Mouse (Mus musculus) ovary, postnatal 10 days (tissue): ENCODE results near the gene Trim27.

Experiments used
- DNase-seq: peaks from one replicate; pipeline ENCODE4 v3.0.0; 2022; ENCODE audit warnings: low spot score

The Trim27 gene

GRCm38 (mm10) chr13:21179367-21179723 lies at the start of gene Trim27:
Gene Trim27 (plus strand): TSS chr13:21179445.
- no peak for DNase-seq

- no peak for DNase-seq
Observed at GRCm38 (mm10) chr13:21142421-21142820, 36.8 kb upstream of the Trim27 start.

GRCm38 (mm10) chr13:21145767-21146166 lies 33.5 kb upstream of the Trim27 start, which contains the start of gene Olfr1368:
Gene Olfr1368 (minus strand): TSS chr13:21145867.
- no peak for DNase-seq

GRCm38 (mm10) chr13:21155888-21156287 lies 23.4 kb upstream of the Trim27 start:
- no peak for DNase-seq

- no peak for DNase-seq
Observed at GRCm38 (mm10) chr13:21158071-21158470, 21.2 kb upstream of the Trim27 start.

- DNase-seq: peak; percentile 75
Observed at GRCm38 (mm10) chr13:21158785-21159474, 20.3 kb upstream of the Trim27 start.

- no peak for DNase-seq
Observed at GRCm38 (mm10) chr13:21159475-21159819, 19.8 kb upstream of the Trim27 start.

- no peak for DNase-seq
Observed at GRCm38 (mm10) chr13:21160041-21160511, 19.2 kb upstream of the Trim27 start.

- DNase-seq: peak; percentile 99
Observed at GRCm38 (mm10) chr13:21160657-21161590, 18.3 kb upstream of the Trim27 start.

GRCm38 (mm10) chr13:21161591-21161990 lies 17.7 kb upstream of the Trim27 start:
- no peak for DNase-seq

- no peak for DNase-seq
Observed at GRCm38 (mm10) chr13:21162591-21162990, 16.7 kb upstream of the Trim27 start.

- DNase-seq: no peak
Observed at GRCm38 (mm10) chr13:21166936-21167909, 12.0 kb upstream of the Trim27 start.

GRCm38 (mm10) chr13:21167910-21168300 lies 11.3 kb upstream of the Trim27 start:
- no peak for DNase-seq

GRCm38 (mm10) chr13:21168371-21169011 lies 10.8 kb upstream of the Trim27 start:
- no peak for DNase-seq

- DNase-seq: no peak
Observed at GRCm38 (mm10) chr13:21169121-21169656, 10.1 kb upstream of the Trim27 start.

- DNase-seq: peak; percentile 65
Observed at GRCm38 (mm10) chr13:21169657-21170430, 9.4 kb upstream of the Trim27 start.

- no peak for DNase-seq
Observed at GRCm38 (mm10) chr13:21170431-21171155, 8.7 kb upstream of the Trim27 start.

GRCm38 (mm10) chr13:21171156-21171530 lies 8.1 kb upstream of the Trim27 start:
- no peak for DNase-seq

GRCm38 (mm10) chr13:21171600-21172150 lies 7.6 kb upstream of the Trim27 start:
- no peak for DNase-seq
